Mouse (Mus musculus): ENCODE results near the gene Srsf10. TPM values are rescaled to one million over a fixed set of nuclear protein-coding genes. Genes with fewer than 3 reads are reported as not detected.

The Srsf10 gene
- polyA plus RNA-seq, 1 experiment from 2014 or later: 190 TPM

- H3K27me3 ChIP-seq (replicated peaks): no peaks in the 10 kb centered on the region
- H3K27ac ChIP-seq: no peak overlapping the region
- H3K4me1 ChIP-seq: peaks cover 55% of the 10 kb centered on the region
- no peaks in the 10 kb centered on the region for H3K36me3 ChIP-seq (replicated peaks)
- ATAC-seq (replicated peaks): no peak
- no peaks in the 10 kb centered on the region for H3K9me3 ChIP-seq
- H3K4me3 ChIP-seq: peak overlapping the region; percentile 83
- H3K9ac ChIP-seq: peak overlapping the region; percentile 97; the same call in 1 of the 2 replicates
- H3K4me2 ChIP-seq: peak overlapping the region; percentile 57
- WGBS: 8% methylated on average over 7 of the region's 7 CpGs
These were observed 2.1 kb downstream of the Srsf10 start for GRCm38 (mm10) chr4:135857597-135858186.

- WGBS: 68% methylated on average over 2 of the region's 2 CpGs
- H3K36me3 ChIP-seq (replicated peaks): peaks cover 4% of the 10 kb centered on the region; the same call in 1 of the 2 replicates
- no peak overlapping the region for H3K27ac ChIP-seq
These were observed 13.4 kb downstream of the Srsf10 start for GRCm38 (mm10) chr4:135868996-135869395.

GRCm38 (mm10) chr4:135870227-135871023 is 14.9 kb downstream of the Srsf10 start:
- H3K9ac ChIP-seq: no peak overlapping the region
- H3K4me3 ChIP-seq: peak overlapping the region; percentile 2; the same call in 1 of the 2 replicates
- no peak for ATAC-seq (replicated peaks)
- H3K27me3 ChIP-seq (replicated peaks): no peaks in the 10 kb centered on the region
- peak overlapping the region; percentile 91 for H3K4me2 ChIP-seq
- no peak overlapping the region for H3K27ac ChIP-seq
- H3K4me1 ChIP-seq: peaks cover 37% of the 10 kb centered on the region
- whole genome bisulfite sequencing: 41% methylated on average over 2 of the region's 2 CpGs
- peaks cover 4% of the 10 kb centered on the region; the same call in 1 of the 2 replicates for H3K36me3 ChIP-seq (replicated peaks)
- H3K9me3 ChIP-seq: no peaks in the 10 kb centered on the region

More at GRCm38 (mm10) chr4:135868996-135869395, 13.4 kb downstream of the Srsf10 start:
- Histone ChIP-seq H3K9me3 (no peaks in the 10 kb centered on the region), H3K4me3 (no peak overlapping the region), H3K4me2 (no peak overlapping the region), H3K9ac (no peak overlapping the region), H3K4me1 (peaks cover 24% of the 10 kb centered on the region), H3K27me3 (replicated peaks) (no peaks in the 10 kb centered on the region)
- ATAC-seq (replicated peaks): no peak

DNA sequence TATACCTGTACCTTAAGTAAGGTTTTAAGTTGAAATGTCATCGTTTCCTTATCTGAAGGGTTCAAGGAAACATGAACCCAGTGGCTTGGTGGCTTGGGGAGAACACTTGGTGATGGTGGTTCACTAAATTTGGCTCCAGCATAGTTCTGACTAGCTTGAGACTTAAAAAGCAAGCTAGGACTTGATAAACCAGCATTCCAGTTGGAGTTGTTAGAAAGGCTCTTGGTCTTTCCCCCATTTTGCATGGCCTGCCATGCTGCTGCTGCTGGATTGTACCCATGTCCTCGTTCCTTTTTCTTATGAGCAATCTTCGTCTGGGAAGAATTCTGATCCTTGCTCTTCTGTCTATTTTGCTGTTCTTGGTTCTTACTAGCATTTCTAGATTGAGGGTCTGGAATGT is 16.5 kb downstream of the Srsf10 start:
- no peak for ATAC-seq (replicated peaks)
- H3K27ac ChIP-seq: 0 out of 2 replicates have a peak overlapping the region, but pooled peaks have one; percentile 98
- H3K36me3 ChIP-seq (replicated peaks): no peaks in the 10 kb centered on the region; the same call in 1 of the 2 replicates
- H3K4me1 ChIP-seq: peaks cover 52% of the 10 kb centered on the region
- H3K9ac ChIP-seq: peak overlapping the region; percentile 65; the same call in 1 of the 2 replicates
- no peaks in the 10 kb centered on the region for H3K27me3 ChIP-seq (replicated peaks)
- peak overlapping the region; percentile 64 for H3K4me3 ChIP-seq
- H3K4me2 ChIP-seq: peak overlapping the region; percentile 91
- 40% methylated on average over 3 of the region's 3 CpGs for WGBS
- H3K9me3 ChIP-seq: no peaks in the 10 kb centered on the region

GRCm38 (mm10) chr4:135872589-135873391 is 17.2 kb downstream of the Srsf10 start:
- Histone ChIP-seq H3K27me3 (replicated peaks) (no peaks in the 10 kb centered on the region), H3K4me1 (peaks cover 54% of the 10 kb centered on the region), H3K9ac (peak overlapping the region; percentile 65), H3K36me3 (replicated peaks) (no peaks in the 10 kb centered on the region), H3K4me2 (peak overlapping the region; percentile 91), H3K9me3 (no peaks in the 10 kb centered on the region), H3K4me3 (peak overlapping the region; percentile 64), H3K27ac (peak overlapping the region; percentile 98)
- WGBS: 6% methylated on average over 17 of the region's 17 CpGs
- ATAC-seq (replicated peaks): no peak

GRCm38 (mm10) chr4:135873526-135874202 is 18.1 kb downstream of the Srsf10 start, which contains the start of gene Pnrc2:
Pnrc2 (minus strand) TSS chr4:135873850.
- Histone ChIP-seq H3K4me3 (peak within 1 kb of the TSS; percentile 64), H3K27ac (peak within 1 kb of the TSS; percentile 98), H3K27me3 (replicated peaks) (no peaks in the 10 kb centered on the region), H3K4me1 (peaks cover 54% of the 10 kb centered on the region), H3K4me2 (peak within 1 kb of the TSS; percentile 91), H3K36me3 (replicated peaks) (no peaks in the 10 kb centered on the region), H3K9ac (peak within 1 kb of the TSS; percentile 65), H3K9me3 (no peaks in the 10 kb centered on the region)
- under 1% methylated on average over 59 of the region's 60 CpGs for WGBS
- ATAC-seq (replicated peaks): peak; percentile 97

GRCm38 (mm10) chr4:135874564-135875535 is 19.3 kb downstream of the Srsf10 start:
- Histone ChIP-seq H3K4me2 (peak overlapping the region; percentile 91; the same call in 1 of the 2 replicates), H3K9ac (no peak overlapping the region), H3K36me3 (replicated peaks) (no peaks in the 10 kb centered on the region), H3K27ac (peak overlapping the region; percentile 98), H3K27me3 (replicated peaks) (no peaks in the 10 kb centered on the region), H3K4me1 (peaks cover 54% of the 10 kb centered on the region), H3K4me3 (no peak overlapping the region), H3K9me3 (no peaks in the 10 kb centered on the region)
- 77% methylated on average over 10 of the region's 10 CpGs for WGBS
- no peak for ATAC-seq (replicated peaks)

- Histone ChIP-seq H3K9me3 (no peaks in the 10 kb centered on the region), H3K27me3 (replicated peaks) (no peaks in the 10 kb centered on the region), H3K4me1 (peaks cover 51% of the 10 kb centered on the region), H3K4me3 (no peak overlapping the region), H3K4me2 (no peak overlapping the region), H3K36me3 (replicated peaks) (no peaks in the 10 kb centered on the region), H3K9ac (no peak overlapping the region), H3K27ac (no peak overlapping the region)
- ATAC-seq (replicated peaks): no peak
- WGBS: 25% methylated on average over 7 of the region's 7 CpGs
These were observed 20.0 kb downstream of the Srsf10 start for GRCm38 (mm10) chr4:135875546-135875945.

- Histone ChIP-seq H3K36me3 (replicated peaks) (no peaks in the 10 kb centered on the region), H3K4me2 (peak overlapping the region; percentile 43), H3K27me3 (replicated peaks) (no peaks in the 10 kb centered on the region), H3K27ac (no peak overlapping the region; the same call in 1 of the 2 replicates), H3K4me3 (peak overlapping the region; percentile 3; the same call in 1 of the 2 replicates), H3K9ac (peak overlapping the region; percentile 33; the same call in 1 of the 2 replicates), H3K4me1 (peaks cover 47% of the 10 kb centered on the region), H3K9me3 (no peaks in the 10 kb centered on the region)
- ATAC-seq (replicated peaks): no peak
- 9% methylated on average over 9 of the region's 9 CpGs for WGBS
These were observed 20.5 kb downstream of the Srsf10 start for GRCm38 (mm10) chr4:135875991-135876582.

DNA sequence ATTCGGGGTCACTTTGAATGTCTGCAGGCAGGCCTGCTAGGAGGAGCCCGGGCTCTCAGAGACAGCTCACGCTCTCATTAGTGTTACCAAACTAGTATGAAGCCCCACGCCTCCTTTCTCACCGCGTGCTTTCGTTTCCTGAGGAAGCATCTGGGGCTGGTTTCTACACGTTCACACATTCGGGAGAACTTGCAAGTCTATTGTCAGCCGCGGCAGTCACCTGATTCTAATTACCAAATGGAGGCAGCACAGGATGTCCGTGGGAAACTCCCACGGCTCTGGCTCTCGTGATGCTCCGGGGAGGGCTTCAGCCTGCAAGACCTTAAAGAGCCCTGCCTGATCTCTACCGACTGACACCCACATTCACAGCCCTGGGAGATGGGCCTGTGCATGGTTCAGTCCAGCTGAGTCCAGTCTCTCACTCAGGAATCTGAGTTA is 21.1 kb downstream of the Srsf10 start:
- Histone ChIP-seq H3K4me1 (peaks cover 43% of the 10 kb centered on the region), H3K9ac (peak overlapping the region; percentile 33), H3K4me2 (peak overlapping the region; percentile 43), H3K4me3 (peak overlapping the region; percentile 3; the same call in 1 of the 2 replicates), H3K9me3 (no peaks in the 10 kb centered on the region), H3K27ac (no peak overlapping the region), H3K27me3 (replicated peaks) (no peaks in the 10 kb centered on the region), H3K36me3 (replicated peaks) (no peaks in the 10 kb centered on the region)
- ATAC-seq (replicated peaks): no peak
- WGBS: under 1% methylated on average over 16 of the region's 16 CpGs
